Mouse (Mus musculus): ENCODE results near the gene 1190005I06Rik. TPM values are rescaled to one million over a fixed set of nuclear protein-coding genes. Genes with fewer than 3 reads are reported as not detected.

1190005I06Rik gene
- polyA plus RNA-seq, 1 experiment, result 4.9 TPM

- TF ChIP-seq MAX (IDR thresholded peaks at IDR 0.05; ENCODE audit: low read depth), result no peak
- no peak for TF ChIP-seq MYOD1 (IDR thresholded peaks at IDR 0.05; ENCODE audit: control insufficient read depth in 1 of 3, insufficient read length in 2 of 3, low read depth in 2 of 3)
- no peak for TF ChIP-seq TCF3 (IDR thresholded peaks at IDR 0.05; ENCODE audit: insufficient read length, low read depth)
- no peak for TF ChIP-seq POLR2AphosphoS2 (IDR thresholded peaks at IDR 0.05; ENCODE audit: insufficient read length, low read depth)
- TF ChIP-seq MYOG (IDR thresholded peaks at IDR 0.05; ENCODE audit: control insufficient read depth in 1 of 3, insufficient read depth in 1 of 3, insufficient read length in 2 of 3, low read depth in 2 of 3), result no peak
- Histone ChIP-seq H3K27me3 (ENCODE audit: control insufficient read depth, insufficient read depth, insufficient read length) (no peaks in the 10 kb centered on the region), H3K4me3 (no peak overlapping the region), H3K79me2 (ENCODE audit: control insufficient read depth, insufficient read depth) (no peaks in the 10 kb centered on the region), H3K36me3 (ENCODE audit: control insufficient read depth, insufficient read depth) (no peaks in the 10 kb centered on the region), H3ac (ENCODE audit: control insufficient read depth, insufficient read length) (no peak overlapping the region), H3K4me2 (ENCODE audit: low read depth) (no peak overlapping the region)
Measured at GRCm38 (mm10) chr8:120627298-120627697, 20.1 kb downstream of the 1190005I06Rik start.

GRCm38 (mm10) chr8:120626461-120626860 is 21.0 kb downstream of the 1190005I06Rik start:
- H3K4me3 ChIP-seq, result no peak overlapping the region
- TF ChIP-seq MYOD1 (IDR thresholded peaks at IDR 0.05; ENCODE audit: control insufficient read depth in 1 of 3, insufficient read length in 2 of 3, low read depth in 2 of 3) (peak in 1 of 3 experiments; percentile 25), REST (IDR thresholded peaks at IDR 0.05; ENCODE audit: insufficient read depth, insufficient read length) (no peak), SRF (IDR thresholded peaks at IDR 0.05; ENCODE audit: control insufficient read depth, insufficient read length, low read depth) (no peak)
- H3K4me2 ChIP-seq (ENCODE audit: low read depth), result no peak overlapping the region
- H3K27me3 ChIP-seq (ENCODE audit: control insufficient read depth, insufficient read depth, insufficient read length), result no peaks in the 10 kb centered on the region
- no peaks in the 10 kb centered on the region for H3K36me3 ChIP-seq (ENCODE audit: control insufficient read depth, insufficient read depth)
- H3K79me2 ChIP-seq (ENCODE audit: control insufficient read depth, insufficient read depth), result no peaks in the 10 kb centered on the region
- H3ac ChIP-seq (ENCODE audit: control insufficient read depth, insufficient read length), result no peak overlapping the region

DNA sequence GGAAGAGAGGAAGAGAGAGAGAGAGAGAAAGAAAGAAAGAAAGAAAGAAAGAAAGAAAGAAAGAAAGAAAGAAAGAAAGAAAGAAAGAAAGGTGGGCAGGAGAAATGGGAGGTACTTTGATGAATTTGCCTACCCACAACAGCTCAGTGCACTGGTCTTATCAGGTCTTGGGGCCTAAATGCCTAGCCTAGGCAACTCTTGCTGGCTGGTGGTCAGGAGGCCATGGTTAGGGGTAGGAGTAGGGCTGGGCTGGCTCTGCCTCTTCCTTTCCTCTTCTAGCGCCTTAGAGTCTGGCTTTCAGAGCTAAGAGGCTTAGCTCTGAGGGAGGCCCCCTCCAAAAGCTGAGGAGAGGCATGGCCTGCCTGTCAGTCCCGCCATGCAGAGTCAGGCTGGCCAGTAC is 23.8 kb downstream of the 1190005I06Rik start:
- no peak overlapping the region for H3K4me3 ChIP-seq
- no peak overlapping the region for H3ac ChIP-seq (ENCODE audit: control insufficient read depth, insufficient read length)
- no peak for TF ChIP-seq MYOD1 (IDR thresholded peaks at IDR 0.05; ENCODE audit: control insufficient read depth in 1 of 3, insufficient read length in 2 of 3, low read depth in 2 of 3)
- no peak for TF ChIP-seq REST (IDR thresholded peaks at IDR 0.05; ENCODE audit: insufficient read depth, insufficient read length)
- no peak for TF ChIP-seq MYOG (IDR thresholded peaks at IDR 0.05; ENCODE audit: control insufficient read depth in 1 of 3, insufficient read depth in 1 of 3, insufficient read length in 2 of 3, low read depth in 2 of 3)
- no peak for TF ChIP-seq CEBPB (IDR thresholded peaks at IDR 0.05; ENCODE audit: insufficient read depth, poor library complexity, severe bottlenecking)
- TF ChIP-seq POLR2AphosphoS2 (IDR thresholded peaks at IDR 0.05; ENCODE audit: insufficient read length, low read depth), result no peak
- TF ChIP-seq TCF12 (IDR thresholded peaks at IDR 0.05; ENCODE audit: insufficient read depth, poor library complexity, severe bottlenecking), result no peak
- TF ChIP-seq POLR2A (IDR thresholded peaks at IDR 0.05; ENCODE audit: insufficient read length, low read depth), result no peak
- TF ChIP-seq USF1 (IDR thresholded peaks at IDR 0.05; ENCODE audit: low read depth), result no peak
- no peak for TF ChIP-seq TCF3 (IDR thresholded peaks at IDR 0.05; ENCODE audit: insufficient read length, low read depth)
- TF ChIP-seq E2F4 (IDR thresholded peaks at IDR 0.05; ENCODE audit: insufficient read depth), result no peak
- TF ChIP-seq SRF (IDR thresholded peaks at IDR 0.05; ENCODE audit: control insufficient read depth, insufficient read length, low read depth), result no peak
- no peak for TF ChIP-seq MAX (IDR thresholded peaks at IDR 0.05; ENCODE audit: low read depth)
- no peaks in the 10 kb centered on the region for H3K27me3 ChIP-seq (ENCODE audit: control insufficient read depth, insufficient read depth, insufficient read length)
- H3K79me2 ChIP-seq (ENCODE audit: control insufficient read depth, insufficient read depth), result no peaks in the 10 kb centered on the region
- H3K4me2 ChIP-seq (ENCODE audit: low read depth), result no peak overlapping the region
- H3K36me3 ChIP-seq (ENCODE audit: control insufficient read depth, insufficient read depth), result no peaks in the 10 kb centered on the region

DNA sequence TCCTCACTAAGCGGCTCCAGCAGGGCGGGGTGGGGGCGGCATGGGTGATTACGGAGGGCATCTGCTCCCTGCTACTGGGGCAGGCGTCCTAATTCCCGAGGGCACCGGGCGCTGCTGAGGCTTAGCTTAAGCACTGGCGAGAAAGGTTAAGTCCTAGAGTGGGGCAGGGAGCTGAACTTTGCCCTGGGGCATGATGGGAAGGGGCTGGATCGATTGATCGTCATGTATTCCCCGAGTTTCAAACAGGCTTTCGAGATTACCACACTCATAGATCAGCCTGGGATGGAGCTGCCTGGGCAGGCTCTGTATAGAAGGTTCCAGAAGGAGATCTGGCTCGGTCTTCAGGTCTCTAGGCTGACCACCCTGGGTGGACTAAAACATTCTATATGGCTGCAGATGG is 25.3 kb downstream of the 1190005I06Rik start:
- no peak overlapping the region for H3ac ChIP-seq (ENCODE audit: control insufficient read depth, insufficient read length)
- no peaks in the 10 kb centered on the region for H3K79me2 ChIP-seq (ENCODE audit: control insufficient read depth, insufficient read depth)
- H3K27me3 ChIP-seq (ENCODE audit: control insufficient read depth, insufficient read depth, insufficient read length), result no peaks in the 10 kb centered on the region
- TF ChIP-seq TCF3 (IDR thresholded peaks at IDR 0.05; ENCODE audit: insufficient read length, low read depth), result no peak
- TF ChIP-seq E2F4 (IDR thresholded peaks at IDR 0.05; ENCODE audit: insufficient read depth), result no peak
- TF ChIP-seq MAX (IDR thresholded peaks at IDR 0.05; ENCODE audit: low read depth), result no peak
- TF ChIP-seq TCF12 (IDR thresholded peaks at IDR 0.05; ENCODE audit: insufficient read depth, poor library complexity, severe bottlenecking), result no peak
- TF ChIP-seq POLR2AphosphoS2 (IDR thresholded peaks at IDR 0.05; ENCODE audit: insufficient read length, low read depth), result no peak
- no peak for TF ChIP-seq USF1 (IDR thresholded peaks at IDR 0.05; ENCODE audit: low read depth)
- no peak for TF ChIP-seq MYOD1 (IDR thresholded peaks at IDR 0.05; ENCODE audit: control insufficient read depth in 1 of 3, insufficient read length in 2 of 3, low read depth in 2 of 3)
- TF ChIP-seq REST (IDR thresholded peaks at IDR 0.05; ENCODE audit: insufficient read depth, insufficient read length), result no peak
- no peak overlapping the region for H3K4me2 ChIP-seq (ENCODE audit: low read depth)
- H3K36me3 ChIP-seq (ENCODE audit: control insufficient read depth, insufficient read depth), result no peaks in the 10 kb centered on the region
- H3K4me3 ChIP-seq, result no peak overlapping the region

DNA sequence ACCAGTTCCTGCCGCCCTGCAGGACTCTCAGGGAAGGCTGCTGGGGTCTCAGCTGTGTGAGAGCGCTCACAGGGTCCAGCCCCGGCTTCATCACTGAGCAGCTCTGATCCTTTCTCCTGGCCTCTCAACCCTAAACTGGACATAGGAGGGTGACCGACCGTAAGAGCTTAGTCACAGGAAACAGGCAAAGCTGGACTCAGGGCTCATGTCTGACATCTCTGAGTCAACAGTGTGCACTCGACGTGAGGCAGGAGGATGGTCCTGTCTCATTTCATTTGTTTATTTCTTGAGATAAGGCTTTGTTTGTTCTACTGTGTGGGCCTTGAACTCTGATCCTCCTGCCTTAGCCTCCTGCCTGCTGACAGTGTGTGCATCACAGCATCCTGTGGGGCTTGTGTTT is 27.0 kb downstream of the 1190005I06Rik start:
- H3K4me3 ChIP-seq, result no peak overlapping the region
- no peak overlapping the region for H3K4me2 ChIP-seq (ENCODE audit: low read depth)
- H3K36me3 ChIP-seq (ENCODE audit: control insufficient read depth, insufficient read depth), result no peaks in the 10 kb centered on the region
- H3K27me3 ChIP-seq (ENCODE audit: control insufficient read depth, insufficient read depth, insufficient read length), result no peaks in the 10 kb centered on the region
- no peak overlapping the region for H3ac ChIP-seq (ENCODE audit: control insufficient read depth, insufficient read length)
- TF ChIP-seq MYOG (IDR thresholded peaks at IDR 0.05; ENCODE audit: control insufficient read depth in 1 of 3, insufficient read depth in 1 of 3, insufficient read length in 2 of 3, low read depth in 2 of 3) (no peak), USF1 (IDR thresholded peaks at IDR 0.05; ENCODE audit: low read depth) (no peak), E2F4 (IDR thresholded peaks at IDR 0.05; ENCODE audit: insufficient read depth) (no peak), POLR2AphosphoS2 (IDR thresholded peaks at IDR 0.05; ENCODE audit: insufficient read length, low read depth) (no peak), CEBPB (IDR thresholded peaks at IDR 0.05; ENCODE audit: insufficient read depth, poor library complexity, severe bottlenecking) (no peak), POLR2A (IDR thresholded peaks at IDR 0.05; ENCODE audit: insufficient read length, low read depth) (no peak), REST (IDR thresholded peaks at IDR 0.05; ENCODE audit: insufficient read depth, insufficient read length) (no peak), MYOD1 (IDR thresholded peaks at IDR 0.05; ENCODE audit: control insufficient read depth in 1 of 3, insufficient read length in 2 of 3, low read depth in 2 of 3) (no peak), SRF (IDR thresholded peaks at IDR 0.05; ENCODE audit: control insufficient read depth, insufficient read length, low read depth) (no peak), TCF12 (IDR thresholded peaks at IDR 0.05; ENCODE audit: insufficient read depth, poor library complexity, severe bottlenecking) (no peak), MAX (IDR thresholded peaks at IDR 0.05; ENCODE audit: low read depth) (no peak)
- H3K79me2 ChIP-seq (ENCODE audit: control insufficient read depth, insufficient read depth), result no peaks in the 10 kb centered on the region
